Mouse (Mus musculus): ENCODE data around the gene Igf1. TPM values are rescaled to one million over a fixed set of nuclear protein-coding genes. Genes with fewer than 3 reads are reported as not detected.

Igf1 gene
- polyA plus RNA-seq, 1 experiment from 2014 or later: 11.0 TPM

DNA sequence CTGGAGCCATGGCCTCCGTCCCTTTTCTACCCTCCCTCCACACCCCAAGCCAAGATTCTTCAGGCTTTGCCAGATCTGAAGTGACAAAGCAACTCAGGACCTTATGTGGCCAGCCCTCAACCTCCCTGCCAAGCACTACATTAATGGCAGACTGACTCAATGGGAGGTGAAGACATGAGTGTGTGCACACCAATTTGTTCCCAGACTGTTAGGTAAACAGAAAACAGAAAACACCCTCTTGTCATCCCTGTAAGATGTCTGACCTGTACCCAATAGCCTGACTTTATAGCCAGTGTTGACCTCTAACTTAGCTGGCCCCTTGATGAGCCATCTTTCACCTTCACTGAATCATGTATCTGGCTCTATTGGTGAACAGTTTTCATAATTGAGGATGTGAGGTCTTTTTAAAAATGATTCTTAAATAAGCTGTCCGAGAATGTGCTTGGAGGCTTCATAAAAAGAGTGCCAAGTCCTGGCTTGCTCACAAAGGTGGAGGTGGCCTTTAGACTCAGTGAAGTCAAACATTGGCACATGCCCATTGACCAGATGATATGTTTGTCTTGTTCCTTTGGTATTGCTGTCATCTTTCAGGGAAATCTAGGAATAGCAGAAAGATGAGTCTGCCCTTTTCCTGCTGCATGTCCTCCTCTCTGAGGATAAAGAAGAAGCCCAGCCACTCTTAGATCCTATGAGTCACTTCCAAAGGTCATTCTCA lies 27.4 kb downstream of the Igf1 start:
- Histone ChIP-seq H3K36me3 (replicated peaks) (no peaks in the 10 kb centered on the region), H3K4me3 (replicated peaks) (no peak overlapping the region), H3K9ac (no peak overlapping the region), H3K27ac (no peak overlapping the region), H3K9me3 (no peaks in the 10 kb centered on the region), H3K4me2 (no peak overlapping the region), H3K27me3 (no peaks in the 10 kb centered on the region), H3K4me1 (no peaks in the 10 kb centered on the region)
- ATAC-seq (ENCODE audit: low FRiP score): no peak
- 84% methylated on average over 2 of the region's 2 CpGs for WGBS

DNA sequence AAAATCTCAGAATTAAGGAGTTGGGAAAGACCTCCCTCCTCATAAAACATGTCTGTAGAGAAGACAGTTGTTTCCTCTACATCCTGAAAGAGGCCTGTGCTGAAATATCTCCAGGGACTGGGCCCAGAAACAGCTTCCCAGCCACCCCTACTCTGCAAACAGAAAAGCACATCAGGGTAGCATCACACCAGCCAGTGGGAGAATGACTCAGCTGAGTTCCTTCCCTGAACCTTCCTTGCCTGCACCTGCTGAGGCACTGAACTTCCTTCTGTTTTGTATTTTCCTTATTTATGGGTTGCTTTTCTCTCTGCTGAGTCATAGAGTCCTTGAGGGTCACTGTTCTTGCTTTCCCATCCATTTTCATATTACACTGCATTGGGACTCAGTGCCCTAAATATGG lies 31.8 kb downstream of the Igf1 start:
- H3K27ac ChIP-seq: no peak overlapping the region
- H3K36me3 ChIP-seq (replicated peaks): no peaks in the 10 kb centered on the region
- H3K4me1 ChIP-seq: no peaks in the 10 kb centered on the region
- no peak overlapping the region for H3K9ac ChIP-seq
- H3K9me3 ChIP-seq: no peaks in the 10 kb centered on the region
- H3K4me3 ChIP-seq (replicated peaks): no peak overlapping the region
- no peak overlapping the region for H3K4me2 ChIP-seq
- no peak for ATAC-seq (ENCODE audit: low FRiP score)
- H3K27me3 ChIP-seq: no peaks in the 10 kb centered on the region

DNA sequence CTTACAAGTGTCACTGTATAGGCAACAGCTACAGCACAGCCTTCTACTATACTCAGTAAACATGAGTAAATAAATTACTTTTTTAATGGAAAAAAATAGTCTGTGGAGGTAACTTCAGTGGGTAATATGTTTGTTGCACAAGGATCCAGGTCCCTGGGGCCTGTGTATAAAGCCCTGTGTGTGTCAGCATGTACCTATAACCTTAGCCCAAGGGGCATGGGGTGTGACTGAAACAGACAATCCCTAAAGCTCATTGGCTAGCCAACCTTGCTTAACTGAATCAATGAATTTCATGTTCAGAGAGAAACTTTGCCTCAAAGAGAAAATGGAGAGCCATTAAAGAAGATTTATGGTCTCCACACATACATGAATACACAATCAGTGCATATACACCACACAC lies 34.2 kb downstream of the Igf1 start:
- H3K36me3 ChIP-seq (replicated peaks): no peaks in the 10 kb centered on the region
- H3K27me3 ChIP-seq: no peaks in the 10 kb centered on the region
- ATAC-seq (ENCODE audit: low FRiP score): no peak
- no peaks in the 10 kb centered on the region for H3K9me3 ChIP-seq
- no peak overlapping the region for H3K4me3 ChIP-seq (replicated peaks)
- H3K4me1 ChIP-seq: no peaks in the 10 kb centered on the region
- no peak overlapping the region for H3K9ac ChIP-seq
- H3K27ac ChIP-seq: no peak overlapping the region
- no peak overlapping the region for H3K4me2 ChIP-seq

DNA sequence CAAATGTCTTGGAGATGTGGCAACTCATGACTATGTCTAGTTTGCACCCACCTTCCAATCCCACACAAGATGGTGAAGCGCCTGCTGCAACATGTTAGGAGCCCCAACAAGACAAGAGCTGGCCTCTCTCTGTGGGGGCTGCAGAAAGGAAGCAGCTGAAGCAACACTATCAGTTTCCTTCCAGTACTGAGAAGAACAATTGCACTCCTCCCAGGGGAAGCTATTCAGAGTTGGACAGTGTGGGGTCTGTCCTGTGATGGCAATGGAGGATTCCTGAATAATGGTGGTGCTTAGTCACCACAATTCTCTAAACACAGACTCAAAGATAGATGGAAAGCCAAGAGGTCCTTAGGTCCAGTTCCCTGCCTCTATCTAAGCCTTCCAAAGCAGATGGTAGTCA lies 35.2 kb downstream of the Igf1 start:
- Histone ChIP-seq H3K9ac (no peak overlapping the region), H3K9me3 (no peaks in the 10 kb centered on the region), H3K4me1 (no peaks in the 10 kb centered on the region), H3K36me3 (replicated peaks) (no peaks in the 10 kb centered on the region), H3K27me3 (no peaks in the 10 kb centered on the region), H3K27ac (no peak overlapping the region), H3K4me3 (replicated peaks) (no peak overlapping the region), H3K4me2 (no peak overlapping the region)
- 91% methylated on average over 1 of the region's 1 CpGs for WGBS
- no peak for ATAC-seq (ENCODE audit: low FRiP score)

DNA sequence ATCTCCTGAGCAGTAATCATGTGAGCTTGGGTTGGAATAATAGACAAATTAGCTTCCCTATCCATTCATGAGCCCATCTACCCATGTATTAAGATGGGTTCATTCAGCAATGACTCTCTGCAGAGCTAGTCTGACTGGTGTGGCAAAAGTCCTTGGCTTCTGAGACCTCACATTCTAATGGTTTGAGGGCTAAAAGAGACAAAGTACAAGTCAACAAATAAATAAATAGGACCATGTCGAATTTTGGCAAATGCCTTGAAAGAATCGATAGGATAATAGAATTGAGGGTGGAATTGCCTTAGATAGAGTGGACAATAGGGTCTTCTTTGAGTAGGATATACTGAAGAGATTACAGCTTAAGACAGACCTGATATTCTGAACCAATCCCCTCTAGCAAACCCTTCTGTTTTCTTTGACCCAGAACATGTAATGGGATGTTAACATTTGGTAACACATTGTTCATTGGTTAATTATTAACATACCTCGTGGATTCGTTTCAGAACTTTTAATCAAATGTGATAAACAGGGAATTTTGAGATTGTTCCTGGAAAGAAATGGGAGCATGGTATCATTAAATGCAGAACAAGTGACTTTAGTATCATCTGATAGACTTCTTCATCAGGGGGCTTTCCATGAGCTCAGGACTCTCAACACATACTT lies 36.5 kb downstream of the Igf1 start:
- no peak overlapping the region for H3K27ac ChIP-seq
- no peak overlapping the region for H3K9ac ChIP-seq
- H3K9me3 ChIP-seq: no peaks in the 10 kb centered on the region
- H3K4me2 ChIP-seq: no peak overlapping the region
- no peak for ATAC-seq (ENCODE audit: low FRiP score)
- no peaks in the 10 kb centered on the region for H3K27me3 ChIP-seq
- WGBS: 89% methylated on average over 4 of the region's 4 CpGs
- no peaks in the 10 kb centered on the region for H3K4me1 ChIP-seq
- no peak overlapping the region for H3K4me3 ChIP-seq (replicated peaks)
- H3K36me3 ChIP-seq (replicated peaks): no peaks in the 10 kb centered on the region

DNA sequence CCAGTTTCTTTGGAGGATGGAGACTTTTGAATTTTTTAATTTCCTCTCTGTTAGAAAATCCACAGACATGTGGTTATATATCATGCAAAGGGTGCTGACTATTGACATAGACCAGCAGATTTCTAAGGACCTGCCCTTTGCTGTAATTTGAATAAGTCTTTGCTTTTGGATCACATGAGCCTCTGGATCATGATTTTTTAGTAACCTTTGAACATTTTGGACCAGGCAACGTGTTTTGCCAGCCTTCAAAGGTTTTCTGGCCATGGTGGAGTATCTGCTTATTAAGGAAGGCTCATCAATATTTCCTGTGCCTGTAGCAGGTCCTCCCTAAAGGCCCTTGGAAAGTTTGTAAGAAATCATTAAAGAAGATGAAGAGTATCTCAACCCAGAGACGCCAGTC lies 37.3 kb downstream of the Igf1 start:
- no peak overlapping the region for H3K27ac ChIP-seq
- H3K36me3 ChIP-seq (replicated peaks): no peaks in the 10 kb centered on the region
- H3K4me1 ChIP-seq: no peaks in the 10 kb centered on the region
- no peak overlapping the region for H3K4me2 ChIP-seq
- H3K27me3 ChIP-seq: no peaks in the 10 kb centered on the region
- no peak overlapping the region for H3K9ac ChIP-seq
- H3K9me3 ChIP-seq: no peaks in the 10 kb centered on the region
- no peak for ATAC-seq (ENCODE audit: low FRiP score)
- WGBS: 73% methylated on average over 2 of the region's 2 CpGs
- H3K4me3 ChIP-seq (replicated peaks): no peak overlapping the region

DNA sequence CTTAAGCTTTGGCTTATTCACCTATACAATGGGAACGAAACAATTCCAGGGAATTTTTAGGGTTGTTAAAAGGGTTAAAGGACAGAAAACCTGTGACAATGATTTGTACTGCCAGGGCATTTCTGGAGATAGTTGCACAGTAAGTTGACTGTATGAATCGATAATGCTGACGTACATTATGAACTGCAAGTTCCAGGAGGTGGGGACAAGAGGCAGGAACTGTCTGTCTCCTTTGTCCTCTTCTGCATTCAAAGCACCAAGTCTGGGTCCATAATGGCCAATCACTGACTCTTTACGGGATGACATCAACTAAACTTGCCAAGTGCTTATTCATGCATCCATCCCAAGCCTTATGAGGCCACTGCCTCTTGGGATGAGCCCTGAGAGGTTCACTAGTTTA lies 39.3 kb downstream of the Igf1 start:
- H3K36me3 ChIP-seq (replicated peaks): no peaks in the 10 kb centered on the region
- no peaks in the 10 kb centered on the region for H3K9me3 ChIP-seq
- no peak for ATAC-seq (ENCODE audit: low FRiP score)
- H3K9ac ChIP-seq: no peak overlapping the region
- 96% methylated on average over 4 of the region's 4 CpGs for WGBS
- H3K4me3 ChIP-seq (replicated peaks): no peak overlapping the region
- no peaks in the 10 kb centered on the region for H3K4me1 ChIP-seq
- H3K27me3 ChIP-seq: no peaks in the 10 kb centered on the region
- no peak overlapping the region for H3K27ac ChIP-seq
- H3K4me2 ChIP-seq: no peak overlapping the region

DNA sequence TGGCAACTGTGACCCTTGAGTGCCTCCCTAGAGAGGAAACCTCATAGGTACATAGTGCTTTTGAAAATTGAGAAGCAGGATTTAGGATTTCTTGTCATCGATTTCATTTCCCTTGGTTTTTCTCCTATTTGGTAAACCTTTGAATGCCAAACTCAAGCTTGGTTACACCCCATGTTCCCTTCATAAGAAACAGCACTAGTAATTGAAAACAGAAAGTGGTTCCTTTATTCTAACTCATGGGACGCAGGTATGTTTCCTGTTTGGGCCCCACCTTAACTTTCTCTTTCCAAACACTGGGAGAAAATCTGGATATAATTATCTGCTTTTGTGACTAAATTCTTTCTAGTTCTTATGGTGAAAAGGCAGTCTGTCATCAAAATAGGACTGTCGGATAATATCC lies 40.8 kb downstream of the Igf1 start:
- H3K9me3 ChIP-seq: no peaks in the 10 kb centered on the region
- H3K27me3 ChIP-seq: no peaks in the 10 kb centered on the region
- WGBS: 88% methylated on average over 3 of the region's 3 CpGs
- no peak overlapping the region for H3K27ac ChIP-seq
- H3K4me1 ChIP-seq: no peaks in the 10 kb centered on the region
- no peak overlapping the region for H3K4me3 ChIP-seq (replicated peaks)
- H3K9ac ChIP-seq: no peak overlapping the region
- ATAC-seq (ENCODE audit: low FRiP score): no peak
- no peaks in the 10 kb centered on the region for H3K36me3 ChIP-seq (replicated peaks)
- H3K4me2 ChIP-seq: no peak overlapping the region

DNA sequence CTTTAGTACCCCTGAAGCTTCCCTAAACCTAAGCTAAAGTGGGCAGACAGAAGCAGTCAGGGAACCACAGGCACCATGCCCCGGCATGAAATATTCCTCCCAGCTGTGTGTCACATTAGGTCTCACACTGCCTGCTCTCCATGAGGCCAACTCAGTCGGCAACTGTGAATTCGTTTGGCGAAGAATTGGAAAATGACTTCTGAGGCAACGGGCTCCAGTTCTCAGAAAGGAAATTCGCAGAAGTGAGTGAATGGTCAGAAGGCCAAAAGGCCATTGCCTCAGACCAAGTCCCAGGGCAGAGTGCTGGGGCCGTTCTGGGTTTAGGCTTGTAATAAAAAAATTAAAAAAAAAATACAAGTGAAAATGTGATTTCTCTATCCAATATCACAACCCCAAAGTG lies 43.9 kb downstream of the Igf1 start:
- Histone ChIP-seq H3K27ac (no peak overlapping the region), H3K4me1 (no peaks in the 10 kb centered on the region), H3K4me2 (no peak overlapping the region), H3K9ac (no peak overlapping the region), H3K9me3 (no peaks in the 10 kb centered on the region), H3K4me3 (replicated peaks) (no peak overlapping the region), H3K36me3 (replicated peaks) (no peaks in the 10 kb centered on the region), H3K27me3 (no peaks in the 10 kb centered on the region)
- no peak for ATAC-seq (ENCODE audit: low FRiP score)
- 80% methylated on average over 7 of the region's 7 CpGs for WGBS

DNA sequence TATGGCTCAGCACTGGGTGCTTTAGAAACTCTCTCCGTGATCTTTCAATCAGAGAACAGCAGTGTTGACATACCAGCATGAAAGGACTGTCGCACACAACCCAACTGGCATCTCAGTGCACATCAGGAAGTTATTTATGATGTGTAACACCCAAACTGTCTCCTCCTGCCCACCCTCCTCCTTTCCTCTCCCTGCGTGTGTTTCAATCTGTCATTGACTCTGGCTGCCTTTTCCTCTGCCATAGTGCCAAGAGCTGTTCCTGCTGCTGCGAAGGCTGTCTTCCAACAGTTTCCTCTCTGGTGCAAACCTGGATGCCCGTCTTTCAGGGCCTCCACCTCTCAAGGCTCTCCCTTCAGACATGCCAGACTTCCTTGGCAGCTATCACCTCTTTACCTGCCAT lies 46.3 kb downstream of the Igf1 start:
- no peaks in the 10 kb centered on the region for H3K27me3 ChIP-seq
- 82% methylated on average over 5 of the region's 5 CpGs for WGBS
- H3K4me3 ChIP-seq (replicated peaks): no peak overlapping the region
- no peaks in the 10 kb centered on the region for H3K36me3 ChIP-seq (replicated peaks)
- no peak overlapping the region for H3K4me2 ChIP-seq
- no peak overlapping the region for H3K9ac ChIP-seq
- no peaks in the 10 kb centered on the region for H3K4me1 ChIP-seq
- no peak for ATAC-seq (ENCODE audit: low FRiP score)
- no peak overlapping the region for H3K27ac ChIP-seq
- H3K9me3 ChIP-seq: no peaks in the 10 kb centered on the region

DNA sequence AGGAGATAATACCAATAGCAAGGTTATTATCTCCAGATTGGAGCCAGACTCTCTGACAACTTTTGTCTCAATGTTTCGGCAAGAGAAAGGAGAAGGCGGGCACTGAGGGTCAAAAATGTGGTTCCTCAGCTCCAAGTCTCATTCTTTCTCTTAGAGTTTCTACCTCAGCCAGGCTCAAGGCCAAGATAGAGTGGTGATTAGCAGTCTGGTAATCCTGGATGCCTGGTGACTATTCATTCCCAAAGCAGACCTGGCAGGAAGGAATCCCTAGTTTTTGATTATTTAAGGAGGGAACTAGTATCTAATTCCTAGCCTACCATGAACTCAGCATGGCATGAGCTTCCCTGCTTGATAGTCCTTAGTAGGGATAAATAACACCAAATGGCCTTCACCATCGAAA lies 47.0 kb downstream of the Igf1 start:
- H3K4me2 ChIP-seq: no peak overlapping the region
- ATAC-seq (ENCODE audit: low FRiP score): no peak
- WGBS: 77% methylated on average over 3 of the region's 3 CpGs
- H3K36me3 ChIP-seq (replicated peaks): no peaks in the 10 kb centered on the region
- no peaks in the 10 kb centered on the region for H3K4me1 ChIP-seq
- H3K27me3 ChIP-seq: no peaks in the 10 kb centered on the region
- H3K4me3 ChIP-seq (replicated peaks): no peak overlapping the region
- no peak overlapping the region for H3K27ac ChIP-seq
- no peak overlapping the region for H3K9ac ChIP-seq
- H3K9me3 ChIP-seq: no peaks in the 10 kb centered on the region

DNA sequence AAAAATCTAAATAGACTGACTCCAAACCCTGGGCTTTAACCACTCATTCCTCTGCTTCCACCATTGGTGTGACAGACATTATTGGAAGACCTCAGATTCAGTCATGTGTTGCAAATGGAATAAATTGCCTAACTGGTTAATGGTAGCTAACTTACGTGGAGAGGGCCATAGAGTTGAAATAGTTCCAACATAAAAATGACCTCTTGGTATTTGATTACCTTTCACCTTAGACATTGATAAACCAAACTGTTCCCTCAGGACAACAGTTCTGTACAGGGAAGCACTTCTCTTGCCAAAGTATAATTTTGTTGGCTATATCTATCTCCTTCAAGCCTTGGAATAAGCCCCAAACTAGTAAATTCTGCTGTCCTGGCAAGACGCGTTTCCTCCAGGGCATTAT lies 48.1 kb downstream of the Igf1 start:
- Histone ChIP-seq H3K9me3 (no peaks in the 10 kb centered on the region), H3K9ac (no peak overlapping the region), H3K4me1 (no peaks in the 10 kb centered on the region), H3K4me2 (no peak overlapping the region), H3K27ac (no peak overlapping the region), H3K4me3 (replicated peaks) (no peak overlapping the region), H3K36me3 (replicated peaks) (no peaks in the 10 kb centered on the region), H3K27me3 (no peaks in the 10 kb centered on the region)
- ATAC-seq (ENCODE audit: low FRiP score): no peak
- 96% methylated on average over 3 of the region's 3 CpGs for WGBS

DNA sequence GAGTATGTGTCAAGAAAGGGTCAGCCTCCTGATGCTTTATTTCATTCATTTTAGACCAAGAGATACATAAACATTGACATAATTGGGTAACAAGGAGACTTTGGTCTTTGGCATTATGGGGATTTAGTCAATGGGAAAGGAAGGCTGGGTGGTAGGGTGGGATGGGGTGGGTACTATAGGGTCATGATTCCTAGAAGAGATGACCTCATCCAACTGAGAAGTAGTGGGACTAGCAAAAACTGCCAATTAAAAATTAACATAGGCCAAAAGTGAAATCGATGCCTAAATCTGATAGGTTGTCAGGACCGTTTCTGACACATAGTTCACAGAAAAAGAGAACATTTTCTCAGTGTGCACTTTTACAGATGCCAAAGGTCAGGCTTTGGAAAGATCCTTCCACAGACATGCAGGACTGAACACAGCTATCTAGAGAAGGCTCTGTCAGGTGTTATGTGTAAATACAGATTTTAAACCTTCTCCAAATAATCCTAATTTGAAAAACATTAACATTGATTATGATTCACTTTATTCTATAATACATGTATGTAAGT lies 48.8 kb downstream of the Igf1 start:
- Histone ChIP-seq H3K4me2 (no peak overlapping the region), H3K9me3 (no peaks in the 10 kb centered on the region), H3K9ac (no peak overlapping the region), H3K27ac (no peak overlapping the region), H3K4me3 (replicated peaks) (no peak overlapping the region), H3K27me3 (no peaks in the 10 kb centered on the region), H3K36me3 (replicated peaks) (no peaks in the 10 kb centered on the region), H3K4me1 (no peaks in the 10 kb centered on the region)
- ATAC-seq (ENCODE audit: low FRiP score): no peak
- 95% methylated on average over 2 of the region's 2 CpGs for WGBS

Measured in forebrain, embryonic 12.5 days (tissue).